Mouse (Mus musculus): ENCODE data around the gene Rufy1. TPM values are rescaled to one million over a fixed set of nuclear protein-coding genes. Genes with fewer than 3 reads are reported as not detected.
"Not testable (repeated sequence)": the region's sequence is repeated elsewhere in the genome, so short reads cannot be mapped to it uniquely, and the experiment has no call there.

The Rufy1 gene
- 17.2 and 19.5 TPM in 2 replicates for polyA plus RNA-seq (2012; ENCODE audit: insufficient read depth, insufficient read length, missing spikeins)

DNA sequence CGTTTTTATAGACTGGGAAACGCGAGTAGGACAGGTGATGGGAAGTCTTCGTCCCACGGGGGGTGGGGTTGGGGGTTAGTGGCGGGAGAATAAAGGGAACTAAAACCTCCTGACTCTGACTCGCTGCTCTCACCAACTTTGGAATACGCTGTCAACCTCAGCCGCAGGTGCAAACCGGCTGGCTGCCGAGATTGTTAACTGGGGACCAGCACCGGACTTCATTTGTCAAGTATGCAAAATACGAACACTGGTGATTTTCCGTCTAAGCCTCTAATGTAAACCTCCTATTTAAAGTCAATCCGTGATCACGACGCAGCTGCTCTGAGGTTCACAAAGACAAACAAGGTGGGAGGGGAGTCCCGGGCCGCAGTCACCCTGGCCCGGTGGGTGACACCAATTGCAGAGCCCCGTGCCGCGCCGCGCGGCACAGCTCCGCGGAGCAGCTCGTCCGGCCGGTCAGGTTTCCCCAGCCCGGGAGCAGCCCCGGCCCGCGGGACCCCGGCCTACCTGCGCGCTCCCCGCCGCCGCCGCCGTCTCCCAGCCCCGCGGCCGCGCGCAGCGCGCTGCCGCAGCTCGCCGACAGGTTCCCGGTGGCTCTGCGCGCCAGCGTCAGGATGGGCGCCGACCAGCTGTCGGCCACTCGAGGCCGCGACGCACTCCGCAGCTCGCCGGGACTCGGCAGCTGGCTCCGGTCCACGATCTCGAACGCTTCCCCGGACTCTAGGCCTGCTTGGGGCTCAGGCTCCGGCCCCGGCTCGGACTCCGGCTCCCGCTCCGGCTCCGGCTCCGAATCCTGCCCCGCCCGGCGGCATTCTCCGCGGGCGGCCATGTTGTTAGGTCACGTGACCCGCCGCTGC is at the start of gene Rufy1:
Gene Rufy1 (minus strand): TSS at position 849 of the 857 bp plus-strand sequence.
- peak within 1 kb of the TSS; percentile 85 for H3K4me3 ChIP-seq (ENCODE audit: insufficient read depth, low read depth, low read length)
- H3K27ac ChIP-seq (replicated peaks; ENCODE audit: low read depth, low read length) = peak within 1 kb of the TSS; percentile 91
- H3K4me1 ChIP-seq (ENCODE audit: control insufficient read depth, insufficient read depth, insufficient read length, low read length) = 0 out of 2 replicates have a peak, but pooled peaks cover 2% of the 10 kb centered on the region

DNA sequence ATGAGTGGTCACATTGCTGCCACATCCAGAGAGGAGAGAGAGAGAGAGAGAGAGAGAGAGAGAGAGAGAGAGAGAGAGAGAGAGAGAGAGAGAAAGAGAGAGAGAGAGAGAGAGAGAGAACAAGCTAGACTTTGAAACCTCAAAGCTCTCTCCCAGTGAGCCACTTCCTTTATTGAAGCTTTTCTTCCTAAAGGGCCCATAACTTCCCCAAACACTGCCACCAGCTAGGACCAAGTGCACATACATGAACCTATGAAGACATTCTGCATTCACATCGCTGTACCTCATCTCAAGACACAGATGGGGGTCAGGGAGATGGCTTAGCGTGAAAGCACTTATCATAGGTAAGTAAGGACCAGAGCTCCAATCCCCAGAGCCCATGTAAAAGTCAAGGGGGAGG is 47.1 kb upstream of the Rufy1 start:
- H3K4me1 ChIP-seq (ENCODE audit: control insufficient read depth, insufficient read depth, insufficient read length, low read length) = no peaks in the 10 kb centered on the region
- no peak overlapping the region for H3K4me3 ChIP-seq (ENCODE audit: insufficient read depth, low read depth, low read length)
- H3K27ac ChIP-seq (replicated peaks; ENCODE audit: low read depth, low read length) = no peak overlapping the region

DNA sequence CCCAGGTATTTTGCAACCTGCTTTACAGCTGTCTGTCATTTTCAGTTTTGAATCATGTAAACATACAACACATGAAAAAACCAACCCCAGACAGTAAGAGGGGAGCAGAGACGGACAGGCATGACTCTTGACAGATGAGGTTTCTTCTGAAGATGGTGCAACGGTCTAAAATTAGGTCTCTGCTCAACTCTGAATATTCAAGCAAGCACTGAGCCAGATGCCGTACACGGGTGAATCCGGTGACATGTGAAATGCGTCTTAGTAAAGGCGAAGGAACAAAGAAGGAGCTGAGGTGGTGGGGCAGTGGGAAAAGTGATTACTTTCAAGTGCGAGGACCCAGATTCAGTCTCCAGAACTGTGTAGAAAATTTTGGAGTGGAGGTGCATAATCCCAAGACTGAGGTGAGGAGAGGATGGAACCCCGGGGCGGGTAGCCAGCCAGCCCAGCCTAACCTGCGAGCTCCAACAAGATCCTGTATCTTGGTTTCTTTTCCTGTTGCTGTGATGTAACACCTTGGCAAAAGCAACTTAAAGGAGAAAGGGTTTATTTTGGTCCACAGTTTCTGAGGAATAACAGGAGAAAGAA is 46.7 kb upstream of the Rufy1 start:
- Histone ChIP-seq H3K27ac (replicated peaks; ENCODE audit: low read depth, low read length) (no peak overlapping the region), H3K4me3 (ENCODE audit: insufficient read depth, low read depth, low read length) (no peak overlapping the region), H3K4me1 (ENCODE audit: control insufficient read depth, insufficient read depth, insufficient read length, low read length) (no peaks in the 10 kb centered on the region)

DNA sequence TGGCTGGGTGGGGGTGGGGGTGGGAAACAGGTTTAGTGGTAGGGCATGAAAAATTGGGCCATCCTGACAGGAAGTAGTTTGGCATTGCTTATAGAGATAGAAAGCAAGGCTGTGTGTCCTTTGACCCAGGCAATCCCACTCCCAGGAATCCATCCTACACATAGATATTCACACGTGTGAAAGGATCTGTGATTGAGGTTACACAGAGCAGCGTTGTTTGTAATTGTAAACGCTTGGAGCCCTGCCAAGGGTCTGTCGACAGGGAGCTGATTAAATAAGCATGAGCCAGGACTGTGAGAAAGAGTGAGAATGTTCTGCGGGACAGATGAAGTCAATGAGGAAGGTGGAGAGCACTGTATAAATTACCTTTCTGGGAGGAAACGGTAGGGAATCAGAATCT is 46.0 kb upstream of the Rufy1 start:
- Histone ChIP-seq H3K4me1 (ENCODE audit: control insufficient read depth, insufficient read depth, insufficient read length, low read length) (no peaks in the 10 kb centered on the region), H3K27ac (replicated peaks; ENCODE audit: low read depth, low read length) (no peak overlapping the region), H3K4me3 (ENCODE audit: insufficient read depth, low read depth, low read length) (no peak overlapping the region)

DNA sequence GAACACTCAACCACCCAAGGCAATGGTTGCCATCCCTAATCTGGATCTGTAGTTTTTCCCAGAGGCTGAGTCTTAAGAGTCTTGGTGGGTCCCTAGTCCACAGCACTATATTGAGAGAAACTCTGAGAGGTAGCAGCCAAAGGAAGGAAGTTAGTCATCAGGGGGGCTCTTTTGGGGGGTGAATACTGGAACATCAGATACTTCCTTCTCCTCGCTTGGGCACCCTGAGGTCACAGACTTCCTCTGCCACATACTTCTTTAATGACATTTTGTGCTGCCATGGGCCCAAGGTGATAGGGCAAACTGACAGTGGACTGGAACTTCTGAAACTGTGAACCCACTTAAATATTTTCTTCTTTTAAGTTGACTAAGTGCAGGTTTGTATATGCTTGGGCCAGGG is 43.0 kb upstream of the Rufy1 start:
- no peak overlapping the region for H3K27ac ChIP-seq (replicated peaks; ENCODE audit: low read depth, low read length)
- H3K4me1 ChIP-seq (ENCODE audit: control insufficient read depth, insufficient read depth, insufficient read length, low read length) = no peaks in the 10 kb centered on the region

DNA sequence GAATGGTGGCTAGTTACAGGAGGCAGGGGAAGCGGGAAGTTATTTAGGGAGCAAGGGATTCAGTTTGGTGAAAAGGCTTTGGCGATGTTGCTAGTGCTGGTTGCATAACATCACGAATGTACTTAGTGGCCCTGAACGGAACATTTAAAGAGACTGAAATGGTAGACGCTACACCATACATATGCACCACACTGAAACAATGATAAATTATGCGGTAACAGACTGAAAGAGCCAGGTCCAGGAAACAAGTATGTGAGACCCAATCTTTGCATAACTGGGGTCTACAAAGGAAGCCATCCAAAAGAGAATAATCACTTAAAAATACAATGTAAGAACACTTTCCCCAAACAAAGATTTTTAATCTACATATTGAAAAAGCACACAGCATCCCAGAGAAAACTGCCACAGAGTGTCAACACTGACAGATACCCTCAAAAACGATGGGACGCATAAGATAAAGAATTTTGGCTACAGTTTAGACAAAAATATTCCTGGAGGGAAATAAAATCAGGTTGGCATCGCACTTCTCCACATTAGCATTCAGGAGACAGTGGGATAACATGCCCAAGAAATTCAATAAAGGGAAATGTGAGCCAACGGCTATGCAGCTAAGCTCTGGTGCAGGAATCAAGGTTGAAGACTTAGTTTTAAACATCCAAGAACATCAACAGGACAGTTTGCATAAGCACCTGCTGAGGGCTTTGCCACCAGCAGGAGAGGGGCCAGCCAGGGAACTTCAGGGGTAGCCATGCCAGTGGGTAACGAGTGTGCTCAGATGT is 41.4 kb upstream of the Rufy1 start:
- H3K4me1 ChIP-seq (ENCODE audit: control insufficient read depth, insufficient read depth, insufficient read length, low read length) = no peaks in the 10 kb centered on the region
- no peak overlapping the region for H3K27ac ChIP-seq (replicated peaks; ENCODE audit: low read depth, low read length)
- H3K4me3 ChIP-seq (ENCODE audit: insufficient read depth, low read depth, low read length) = no peak overlapping the region

More for the DNA sequence above, 43.0 kb upstream of the Rufy1 start:
- no peak overlapping the region for H3K4me3 ChIP-seq (ENCODE audit: insufficient read depth, low read depth, low read length)

DNA sequence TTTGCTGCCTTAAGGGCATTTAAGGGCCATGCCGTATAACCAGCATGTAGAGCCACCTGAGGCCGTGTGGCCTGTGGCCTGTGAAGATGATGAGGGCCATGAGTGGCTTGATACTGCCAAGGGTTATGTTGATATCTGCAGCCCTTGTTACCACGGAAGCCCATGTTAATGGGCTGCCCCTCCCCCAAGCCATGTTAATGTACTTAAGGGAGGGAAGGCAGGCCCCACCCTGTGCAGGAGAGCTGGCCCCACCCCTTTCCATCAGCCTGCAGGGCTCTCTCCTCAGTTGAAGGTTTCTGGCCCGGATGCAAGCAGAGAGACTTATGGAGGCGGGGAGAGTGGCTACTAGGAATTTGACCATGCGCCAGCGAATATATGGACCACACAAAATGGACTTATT is 30.6 kb upstream of the Rufy1 start:
- H3K4me3 ChIP-seq (ENCODE audit: insufficient read depth, low read depth, low read length) = no peak overlapping the region
- H3K27ac ChIP-seq (replicated peaks; ENCODE audit: low read depth, low read length) = no peak overlapping the region
- no peaks in the 10 kb centered on the region; the same call in 1 of the 2 replicates for H3K4me1 ChIP-seq (ENCODE audit: control insufficient read depth, insufficient read depth, insufficient read length, low read length)

DNA sequence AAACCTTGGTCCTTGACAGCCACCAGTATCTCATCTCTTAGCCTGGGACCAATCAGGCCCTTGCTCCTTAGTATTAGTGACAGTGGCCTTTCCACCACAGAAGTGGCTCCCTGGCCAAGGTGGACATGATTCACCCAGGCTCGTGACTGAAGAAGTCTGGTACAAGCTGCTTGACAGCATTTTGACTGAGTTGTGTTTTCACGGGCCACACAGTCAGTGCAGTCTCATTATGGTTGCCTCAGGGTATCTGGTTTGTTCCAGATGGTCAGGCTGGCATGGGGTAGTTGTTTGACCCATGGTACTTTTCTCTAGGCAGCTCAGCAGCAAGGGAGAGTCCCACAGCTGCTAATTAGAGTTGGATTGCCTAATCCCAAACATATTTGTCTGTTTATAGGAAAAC is 28.3 kb upstream of the Rufy1 start:
- Histone ChIP-seq H3K4me1 (ENCODE audit: control insufficient read depth, insufficient read depth, insufficient read length, low read length) (no peaks in the 10 kb centered on the region; the same call in 1 of the 2 replicates), H3K27ac (replicated peaks; ENCODE audit: low read depth, low read length) (no peak overlapping the region), H3K4me3 (ENCODE audit: insufficient read depth, low read depth, low read length) (no peak overlapping the region)

DNA sequence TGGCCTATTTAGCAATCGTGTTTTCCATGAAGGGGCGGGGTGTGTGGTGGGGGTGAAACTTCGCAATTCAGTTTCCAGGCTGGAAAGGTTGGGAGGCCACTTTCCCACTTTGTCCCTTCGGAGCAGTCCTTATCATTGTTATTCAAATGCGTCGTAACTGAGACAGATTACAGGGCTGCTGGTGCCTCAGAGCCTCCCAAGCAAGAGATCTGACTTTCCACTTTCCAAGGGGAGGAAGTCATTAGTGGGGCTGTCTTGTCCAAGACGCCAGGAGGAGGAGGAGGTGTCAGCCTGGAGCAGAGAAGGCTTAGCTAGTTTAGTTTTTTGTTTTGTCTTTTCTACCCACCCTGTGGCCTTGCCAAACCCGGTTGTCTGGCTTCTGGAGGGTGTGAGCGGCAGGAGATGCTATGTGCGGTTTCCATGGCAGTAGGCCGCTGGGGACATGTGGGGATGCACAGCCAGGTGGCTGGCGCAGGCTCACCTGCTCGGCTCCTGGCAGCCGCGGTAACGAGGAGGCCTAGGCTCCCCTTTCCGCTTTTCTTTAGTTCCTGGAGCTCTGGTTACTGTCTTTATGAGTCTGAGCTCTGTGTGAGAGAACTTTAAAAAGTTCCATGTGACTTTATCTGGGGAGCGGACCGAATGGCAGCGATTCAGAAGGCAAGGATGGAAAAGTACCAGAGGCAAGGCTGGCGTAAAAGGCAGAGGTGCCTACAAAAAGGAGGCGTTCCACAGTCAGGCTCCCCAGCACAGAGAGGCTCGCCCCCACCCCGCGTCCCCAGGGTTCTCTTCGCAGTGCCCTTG is 26.4 kb upstream of the Rufy1 start:
- H3K4me3 ChIP-seq (ENCODE audit: insufficient read depth, low read depth, low read length) = peak overlapping the region; percentile 25; the same call in 1 of the 2 replicates
- H3K27ac ChIP-seq (replicated peaks; ENCODE audit: low read depth, low read length) = no peak overlapping the region
- no peaks in the 10 kb centered on the region; the same call in 1 of the 2 replicates for H3K4me1 ChIP-seq (ENCODE audit: control insufficient read depth, insufficient read depth, insufficient read length, low read length)

DNA sequence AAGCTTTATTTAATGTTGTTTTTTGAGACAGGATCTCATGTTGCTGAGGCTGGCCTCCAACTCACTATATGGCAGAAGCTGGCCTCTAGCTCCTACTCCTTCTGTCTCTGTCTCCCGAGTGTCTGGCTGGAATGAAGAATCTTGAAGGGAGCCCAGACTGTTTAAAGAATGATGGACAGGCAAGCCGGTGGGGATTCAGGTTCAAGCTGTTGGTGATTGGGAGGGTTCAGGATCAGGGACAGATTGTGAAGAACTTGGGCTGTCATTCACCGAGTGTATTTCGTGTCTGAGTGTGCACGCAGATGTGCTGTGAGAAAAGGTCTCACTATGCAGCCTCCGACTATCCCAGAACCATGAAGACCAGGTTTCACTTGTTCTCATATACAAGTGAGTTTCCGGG is 25.5 kb upstream of the Rufy1 start:
- no peak overlapping the region for H3K27ac ChIP-seq (replicated peaks; ENCODE audit: low read depth, low read length)
- no peak overlapping the region for H3K4me3 ChIP-seq (ENCODE audit: insufficient read depth, low read depth, low read length)
- no peaks in the 10 kb centered on the region; the same call in 1 of the 2 replicates for H3K4me1 ChIP-seq (ENCODE audit: control insufficient read depth, insufficient read depth, insufficient read length, low read length)

DNA sequence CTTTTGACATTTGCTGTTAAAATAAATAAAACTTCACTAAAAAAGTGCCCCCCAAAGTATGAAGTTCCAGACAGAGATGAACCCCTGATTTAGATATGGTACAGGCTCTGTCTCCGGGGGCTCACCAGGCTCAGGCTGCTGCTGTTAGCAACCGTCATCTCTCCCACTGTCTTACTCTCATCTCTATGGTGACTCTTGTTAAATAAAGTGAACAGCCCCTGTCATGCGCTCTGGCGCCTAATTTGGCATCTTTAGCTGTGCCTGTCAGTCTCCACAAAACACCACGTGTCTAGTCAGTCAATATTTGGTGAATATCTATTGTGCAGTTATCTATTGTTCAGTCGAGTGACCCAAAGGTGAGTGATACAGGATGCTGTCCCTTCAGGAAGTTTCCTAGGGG is 24.0 kb upstream of the Rufy1 start:
- H3K4me3 ChIP-seq (ENCODE audit: insufficient read depth, low read depth, low read length) = no peak overlapping the region
- H3K4me1 ChIP-seq (ENCODE audit: control insufficient read depth, insufficient read depth, insufficient read length, low read length) = no peaks in the 10 kb centered on the region; the same call in 1 of the 2 replicates
- H3K27ac ChIP-seq (replicated peaks; ENCODE audit: low read depth, low read length) = no peak overlapping the region

DNA sequence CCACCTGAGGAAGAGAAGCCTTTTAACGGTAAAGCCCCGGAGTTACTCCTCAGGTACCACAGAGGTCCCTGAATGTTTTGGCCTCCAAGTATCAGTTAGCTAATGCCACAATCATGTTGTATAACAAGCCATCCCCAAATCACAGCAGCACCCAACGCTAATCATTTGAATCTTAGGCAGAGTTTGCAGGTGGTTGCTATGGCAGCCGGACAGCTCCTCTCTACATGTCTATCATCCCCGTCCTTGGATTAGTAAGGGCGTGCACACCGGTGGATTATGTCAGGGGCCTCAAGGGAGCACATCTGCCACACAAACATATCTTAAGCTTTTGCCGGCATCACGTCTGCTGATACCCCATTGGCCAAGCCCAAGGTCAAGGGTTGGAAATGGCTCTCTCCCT is 19.3 kb upstream of the Rufy1 start:
- Histone ChIP-seq H3K4me3 (ENCODE audit: insufficient read depth, low read depth, low read length) (no peak overlapping the region), H3K27ac (replicated peaks; ENCODE audit: low read depth, low read length) (no peak overlapping the region), H3K4me1 (ENCODE audit: control insufficient read depth, insufficient read depth, insufficient read length, low read length) (no peaks in the 10 kb centered on the region)

DNA sequence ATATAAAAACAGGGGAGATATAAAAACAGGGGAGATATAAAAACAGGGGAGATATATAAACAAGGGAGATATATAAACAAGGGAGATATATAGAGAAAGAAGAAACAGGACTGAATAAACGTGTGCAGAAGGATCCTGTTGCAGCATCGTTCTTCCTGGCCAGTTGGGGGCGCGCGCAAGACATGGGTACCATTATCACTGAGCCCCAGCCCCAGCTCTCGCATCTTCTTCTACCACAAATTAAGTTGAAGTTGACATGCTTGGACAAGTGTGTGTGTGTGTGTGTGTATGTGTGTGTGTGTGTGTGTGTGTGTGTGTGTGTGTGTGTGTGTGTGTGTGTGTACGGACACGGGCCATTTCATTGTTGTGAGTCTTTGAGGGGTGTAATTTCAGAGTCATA is 17.2 kb upstream of the Rufy1 start:
- H3K4me1 ChIP-seq (ENCODE audit: control insufficient read depth, insufficient read depth, insufficient read length, low read length); H3K27ac ChIP-seq (replicated peaks; ENCODE audit: low read depth, low read length); H3K4me3 ChIP-seq (ENCODE audit: insufficient read depth, low read depth, low read length): not testable (repeated sequence)

DNA sequence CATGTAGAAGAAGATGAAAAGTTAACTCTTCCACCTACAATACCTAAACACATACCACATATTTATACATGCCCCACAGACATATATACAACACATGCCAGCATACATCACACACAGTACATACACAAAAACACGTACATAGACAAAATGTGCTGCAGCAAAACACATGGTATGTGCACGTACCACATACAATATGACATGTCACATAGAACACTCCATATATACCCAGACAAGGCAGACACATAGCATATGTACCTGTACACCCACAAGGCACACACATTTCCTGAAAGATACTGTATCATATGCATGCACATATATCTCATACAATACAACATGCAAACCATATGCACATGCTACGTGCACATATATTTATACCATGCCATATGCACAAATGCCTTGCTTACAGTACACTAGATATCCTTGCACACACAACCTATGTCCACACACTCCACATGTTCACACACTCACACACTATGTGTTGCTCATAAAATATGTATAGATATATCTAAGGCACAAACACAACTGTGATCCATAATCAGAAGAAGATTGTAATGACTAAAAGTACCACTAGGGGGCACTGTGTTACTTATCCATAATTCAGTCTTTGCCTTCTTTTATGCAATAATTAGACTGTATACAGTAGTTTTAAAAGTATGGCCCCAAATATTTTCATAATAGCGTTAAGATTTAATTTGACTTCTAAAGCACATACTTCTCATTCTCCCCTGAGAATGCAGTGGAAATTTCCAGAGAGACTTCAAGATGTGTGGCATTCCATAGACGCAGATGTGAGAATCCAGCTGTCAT is 12.5 kb upstream of the Rufy1 start:
- Histone ChIP-seq H3K27ac (replicated peaks; ENCODE audit: low read depth, low read length) (no peak overlapping the region), H3K4me3 (ENCODE audit: insufficient read depth, low read depth, low read length) (no peak overlapping the region), H3K4me1 (ENCODE audit: control insufficient read depth, insufficient read depth, insufficient read length, low read length) (no peaks in the 10 kb centered on the region)

All from brown adipose tissue, adult 24 weeks (tissue).